Mouse (Mus musculus) cerebellum, adult 2 months (tissue): ENCODE data around the gene Zmat5.

ENCODE experiments used
- CTCF ChIP-seq: fragments of 200-500 bp; IDR thresholded peaks from 2 replicates; pipeline ENCODE4 v1.5.1; 2011; ENCODE audit warnings: low read depth, mild to moderate bottlenecking, control low read depth, low read length, moderate library complexity, borderline replicate concordance; ENCODE audit not compliant: insufficient read depth
- POLR2A ChIP-seq: fragments of 200-500 bp; IDR thresholded peaks from 2 replicates; pipeline ENCODE4 v1.6.1; 2011; ENCODE audit warnings: low read length, control low read depth, borderline replicate concordance; ENCODE audit not compliant: insufficient read depth

DNA sequence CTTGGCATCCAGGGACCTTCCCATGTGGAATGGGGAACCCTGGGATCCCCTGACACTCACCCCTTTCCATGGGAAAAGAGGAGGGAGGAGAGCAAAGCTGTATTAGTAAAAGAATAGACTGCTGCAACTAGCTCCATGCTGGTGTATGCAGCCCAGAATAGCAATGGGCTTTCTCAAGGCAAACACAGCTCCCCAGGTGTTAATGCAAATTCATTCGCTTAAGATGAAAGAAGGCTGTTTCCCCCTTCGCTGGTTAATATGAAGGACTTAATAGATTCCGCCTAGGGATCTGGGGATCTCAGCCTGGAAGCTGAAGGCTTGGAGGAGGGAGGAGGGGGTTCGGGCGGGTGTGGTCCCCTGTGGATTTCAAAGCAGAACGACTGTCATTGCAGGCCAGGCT, 57.5 kb downstream of the Zmat5 start:
- TF ChIP-seq CTCF (no peak), POLR2A (no peak)
